Mouse (Mus musculus): Measurements from ENCODE around the gene Fbxw2.
"Not testable (repeated sequence)": the region's sequence is repeated elsewhere in the genome, so short reads cannot be mapped to it uniquely, and the experiment has no call there.

Fbxw2 gene

GRCm38 (mm10) chr2:34815893-34816292 lies 10.2 kb downstream of the Fbxw2 start:
- in situ Hi-C loops (cut with MboI, MseI): not testable (repeated sequence)

GRCm38 (mm10) chr2:34812706-34813105 lies 13.4 kb downstream of the Fbxw2 start:
- in situ Hi-C loops (cut with MboI, MseI): no loop called here

- in situ Hi-C loops (cut with MboI, MseI): no loop called here
These were observed 15.3 kb downstream of the Fbxw2 start for GRCm38 (mm10) chr2:34810775-34811174.

GRCm38 (mm10) chr2:34809568-34809967 lies 16.5 kb downstream of the Fbxw2 start:
- in situ Hi-C loops (cut with MboI, MseI): no loop called here

GRCm38 (mm10) chr2:34808057-34808456 lies 18.1 kb downstream of the Fbxw2 start:
- in situ Hi-C loops (cut with MboI, MseI): no loop called here

GRCm38 (mm10) chr2:34805364-34805950 lies 20.7 kb downstream of the Fbxw2 start:
- in situ Hi-C loops (cut with MboI, MseI): no loop called here

- in situ Hi-C loops (cut with MboI, MseI): no loop called here
These were observed 21.3 kb downstream of the Fbxw2 start for GRCm38 (mm10) chr2:34804815-34805214.

- in situ Hi-C loops (cut with MboI, MseI): no loop called here
These were observed 21.9 kb downstream of the Fbxw2 start for GRCm38 (mm10) chr2:34804172-34804571.

- in situ Hi-C loops (cut with MboI, MseI): no loop called here
These were observed 22.4 kb downstream of the Fbxw2 start for GRCm38 (mm10) chr2:34803746-34804145.

GRCm38 (mm10) chr2:34802565-34803245 lies 23.4 kb downstream of the Fbxw2 start:
- in situ Hi-C loops (cut with MboI, MseI): not testable (repeated sequence)

GRCm38 (mm10) chr2:34801516-34802482 lies 24.3 kb downstream of the Fbxw2 start:
- in situ Hi-C loops (cut with MboI, MseI): no loop called here

GRCm38 (mm10) chr2:34800371-34800770 lies 25.7 kb downstream of the Fbxw2 start:
- in situ Hi-C loops (cut with MboI, MseI): no loop called here

- in situ Hi-C loops (cut with MboI, MseI): no loop called here
These were observed 26.5 kb downstream of the Fbxw2 start, which contains the start of gene Rabepk for GRCm38 (mm10) chr2:34799357-34800256. Rabepk (minus strand) TSS chr2:34799912.

- in situ Hi-C loops (cut with MboI, MseI): no loop called here
These were observed 30.7 kb downstream of the Fbxw2 start for GRCm38 (mm10) chr2:34795426-34795825.

- in situ Hi-C loops (cut with MboI, MseI): no loop called here
These were observed 31.6 kb downstream of the Fbxw2 start for GRCm38 (mm10) chr2:34794511-34794910.

GRCm38 (mm10) chr2:34792543-34792942 lies 33.6 kb downstream of the Fbxw2 start:
- in situ Hi-C loops (cut with MboI, MseI): not testable (repeated sequence)

- in situ Hi-C loops (cut with MboI, MseI): no loop called here
These were observed 35.8 kb downstream of the Fbxw2 start for GRCm38 (mm10) chr2:34790282-34790681.

GRCm38 (mm10) chr2:34784085-34784484 lies 42.0 kb downstream of the Fbxw2 start:
- in situ Hi-C loops (cut with MboI, MseI): no loop called here

GRCm38 (mm10) chr2:34783064-34784020 lies 42.8 kb downstream of the Fbxw2 start:
- in situ Hi-C loops (cut with MboI, MseI): no loop called here

Data from T-helper 1 cell (primary cell).